Mouse (Mus musculus) adrenal gland, adult (tissue): ENCODE data around the gene Larp1b.

Experiments
- DNase-seq, 2 experiments: peaks; one replicate each; pipeline ENCODE4 v3.0.0; 2022 to 2023; ENCODE audit warnings: low spot score in 1 of 2; ENCODE audit not compliant: inconsistent age in 2 of 2

Larp1b gene

GRCm38 (mm10) chr3:41081474-41082301 lies 132.1 kb downstream of the Larp1b start:
- DNase-seq = peak; percentile 37 to 81

- DNase-seq = no peak
Measured at GRCm38 (mm10) chr3:41082520-41082884, 132.9 kb downstream of the Larp1b start.

GRCm38 (mm10) chr3:41082885-41083789 lies 133.5 kb downstream of the Larp1b start, which contains the start of gene Pgrmc2:
Pgrmc2 (minus strand) TSS chr3:41083046.
- peak; percentile 99 to 100 for DNase-seq

DNA sequence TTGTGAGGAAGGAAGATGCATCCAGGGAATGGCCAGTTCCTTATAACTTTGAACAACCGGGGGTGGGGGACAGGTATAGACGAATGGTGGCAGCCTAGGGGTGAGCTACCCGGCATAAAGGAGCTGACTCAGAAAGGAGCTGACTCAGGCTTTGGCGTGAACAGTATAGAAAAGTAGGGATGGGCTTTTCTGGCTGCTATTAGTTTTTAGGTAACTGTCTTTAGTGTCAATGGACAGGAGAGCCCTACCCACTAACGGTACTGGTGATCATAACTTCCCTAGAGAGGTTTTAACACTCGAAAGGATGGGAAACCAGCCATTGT lies 134.1 kb downstream of the Larp1b start:
- no peak for DNase-seq

- no peak for DNase-seq
Measured at GRCm38 (mm10) chr3:41084421-41084820, 134.8 kb downstream of the Larp1b start.

- no peak for DNase-seq
Measured at GRCm38 (mm10) chr3:41087071-41087470, 137.4 kb downstream of the Larp1b start.
